Mouse (Mus musculus) cerebellum, adult 8-10 months (tissue): ENCODE data around the gene Cdc34b.
A peak's percentile ranks its signal among the peaks of the same experiment; 100 is the strongest.
"Not testable (repeated sequence)": the region's sequence is repeated elsewhere in the genome, so short reads cannot be mapped to it uniquely, and the experiment has no call there.

ENCODE experiments used
- DNase-seq: peaks from one replicate; pipeline ENCODE4 v3.0.0; 2022

The Cdc34b gene

DNA sequence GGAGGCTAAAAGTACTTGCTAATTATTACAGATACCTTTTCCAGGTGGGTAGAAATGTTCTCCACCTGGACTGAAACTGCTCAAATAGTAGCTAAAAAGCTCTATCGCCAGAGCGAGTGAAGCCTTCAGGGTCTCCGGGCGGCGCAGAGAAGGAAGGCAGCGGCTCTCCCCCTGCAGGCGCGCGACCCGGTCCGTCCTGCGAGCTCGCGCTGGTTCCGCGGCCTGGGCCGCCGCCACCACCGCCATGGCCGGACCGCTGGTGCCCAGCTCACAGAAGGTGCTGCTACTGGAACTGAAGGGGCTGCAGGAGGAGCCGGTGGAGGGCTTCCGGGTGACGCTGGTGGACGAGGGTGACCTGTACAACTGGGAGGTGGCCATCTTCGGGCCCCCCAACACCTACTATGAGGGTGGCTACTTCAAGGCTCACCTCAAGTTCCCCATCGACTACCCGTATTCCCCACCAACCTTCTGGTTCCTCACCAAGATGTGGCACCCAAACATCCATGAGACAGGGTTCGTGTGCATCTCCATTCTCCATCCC is at the start of gene Cdc34b:
TSS of gene Cdc34b (plus strand) at position 51 of the 541 bp plus-strand sequence.
- no peak for DNase-seq

DNA sequence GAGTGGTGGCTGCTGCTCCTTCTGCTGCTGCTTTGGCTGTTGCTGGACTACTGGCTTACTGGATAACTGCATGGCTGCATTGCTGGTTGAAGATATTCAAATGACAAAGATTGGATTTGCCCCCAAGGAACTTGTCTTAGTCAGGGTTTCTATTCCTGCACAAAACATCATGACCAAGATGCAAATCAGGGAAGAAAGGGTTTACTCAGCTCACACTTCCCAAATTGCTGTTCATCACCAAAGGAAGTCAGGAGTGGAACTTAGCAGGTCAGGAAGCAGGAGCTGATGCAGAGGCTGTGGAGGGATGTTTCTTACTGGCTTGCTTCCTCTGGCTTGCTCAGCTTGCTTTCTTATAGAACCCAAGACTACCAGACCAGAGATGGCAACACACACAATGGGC is 49.1 kb upstream of the Cdc34b start:
- not testable (repeated sequence) for DNase-seq

DNA sequence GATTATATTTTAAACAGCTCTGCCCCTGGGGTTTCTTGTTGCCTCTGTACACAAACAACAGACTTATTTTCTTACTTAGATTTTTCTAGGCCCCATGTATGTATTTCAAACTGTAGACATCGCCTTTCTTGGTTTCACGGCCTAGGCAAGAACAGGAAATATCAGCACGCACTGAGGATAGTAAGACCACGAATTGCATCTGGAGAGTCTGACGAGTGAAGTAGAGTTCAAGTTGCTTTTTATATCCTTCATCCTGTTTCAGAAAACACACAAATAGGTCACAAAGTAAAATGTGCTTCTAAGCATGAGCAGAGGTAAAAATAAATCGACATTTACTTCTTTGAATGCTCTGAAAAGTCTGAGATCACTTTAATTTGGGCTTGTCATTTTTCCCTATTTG is 46.1 kb upstream of the Cdc34b start:
- DNase-seq, result no peak

DNA sequence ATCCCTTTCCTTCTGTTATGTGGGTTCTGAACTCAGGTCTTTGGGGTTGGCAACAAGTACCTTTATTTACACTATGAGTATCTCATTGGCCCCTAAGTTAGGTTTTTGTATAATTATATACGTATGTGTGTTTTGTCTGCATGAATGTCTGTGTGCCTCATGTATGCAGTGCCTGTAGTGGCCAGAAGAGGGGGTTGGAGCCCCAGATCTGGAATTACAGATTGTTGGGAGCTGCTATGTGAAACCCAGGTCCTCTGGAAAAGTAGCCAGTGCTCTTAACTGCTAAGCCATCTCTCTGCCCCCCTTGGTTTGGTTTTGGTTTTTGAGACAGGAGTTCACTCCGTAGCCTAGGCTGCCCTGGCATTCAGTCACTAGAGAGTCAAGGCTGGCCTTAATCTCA is 44.4 kb upstream of the Cdc34b start:
- no peak for DNase-seq

DNA sequence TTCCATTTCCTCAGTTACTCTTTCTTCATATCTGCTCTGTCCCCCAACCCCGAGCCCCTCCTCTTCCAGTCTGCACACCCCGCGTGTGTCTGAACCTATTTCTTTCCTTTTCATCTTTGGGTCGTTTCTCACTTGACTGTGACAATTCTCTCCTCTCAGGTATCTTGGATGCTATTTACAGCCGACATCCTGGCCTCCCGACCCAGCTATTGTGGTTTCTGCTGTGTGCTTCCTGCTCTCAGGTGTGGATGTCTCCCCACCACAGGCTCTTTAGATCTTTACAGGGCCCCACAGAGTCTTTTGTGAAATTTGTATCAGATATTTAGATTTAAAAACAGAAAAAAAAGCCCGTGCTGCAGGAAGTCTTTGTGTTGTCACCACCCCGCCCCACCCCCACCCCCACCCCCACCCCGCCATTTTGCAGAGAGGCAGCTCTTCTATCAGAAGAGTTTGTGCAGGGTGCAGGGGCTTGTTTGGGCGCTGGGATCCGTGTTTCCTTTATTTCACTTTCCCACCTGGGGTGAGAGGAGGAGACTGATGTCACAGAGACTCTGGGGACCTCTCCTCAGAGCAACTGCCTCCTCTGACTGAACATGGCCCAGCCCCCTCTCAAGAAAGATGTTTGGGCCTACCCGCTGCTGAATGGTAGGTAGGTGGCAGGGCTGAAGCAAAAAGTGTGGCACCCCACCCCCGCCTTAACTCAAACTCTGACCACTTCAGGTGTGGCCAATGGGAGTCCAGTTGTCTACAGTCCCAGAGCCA is 43.7 kb upstream of the Cdc34b start:
- DNase-seq, result no peak

DNA sequence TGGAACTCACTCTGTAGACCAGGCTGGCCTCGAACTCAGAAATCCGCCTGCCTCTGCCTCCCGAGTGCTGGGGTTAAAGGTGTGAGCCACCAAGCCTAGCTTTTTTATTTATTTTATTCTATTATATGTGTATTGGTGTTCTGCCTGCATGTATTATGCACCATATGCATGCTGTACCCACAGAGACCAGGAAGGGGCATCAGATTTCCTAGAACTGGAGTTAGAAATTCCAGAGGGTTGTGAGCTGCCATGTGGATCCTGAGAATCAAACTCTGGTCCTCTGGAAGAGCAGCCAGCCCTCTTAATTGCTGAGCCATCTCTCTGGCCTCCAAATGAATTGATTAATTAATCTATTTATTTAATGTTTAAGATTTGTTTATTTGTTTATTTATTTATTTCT is 42.2 kb upstream of the Cdc34b start:
- DNase-seq, result no peak

DNA sequence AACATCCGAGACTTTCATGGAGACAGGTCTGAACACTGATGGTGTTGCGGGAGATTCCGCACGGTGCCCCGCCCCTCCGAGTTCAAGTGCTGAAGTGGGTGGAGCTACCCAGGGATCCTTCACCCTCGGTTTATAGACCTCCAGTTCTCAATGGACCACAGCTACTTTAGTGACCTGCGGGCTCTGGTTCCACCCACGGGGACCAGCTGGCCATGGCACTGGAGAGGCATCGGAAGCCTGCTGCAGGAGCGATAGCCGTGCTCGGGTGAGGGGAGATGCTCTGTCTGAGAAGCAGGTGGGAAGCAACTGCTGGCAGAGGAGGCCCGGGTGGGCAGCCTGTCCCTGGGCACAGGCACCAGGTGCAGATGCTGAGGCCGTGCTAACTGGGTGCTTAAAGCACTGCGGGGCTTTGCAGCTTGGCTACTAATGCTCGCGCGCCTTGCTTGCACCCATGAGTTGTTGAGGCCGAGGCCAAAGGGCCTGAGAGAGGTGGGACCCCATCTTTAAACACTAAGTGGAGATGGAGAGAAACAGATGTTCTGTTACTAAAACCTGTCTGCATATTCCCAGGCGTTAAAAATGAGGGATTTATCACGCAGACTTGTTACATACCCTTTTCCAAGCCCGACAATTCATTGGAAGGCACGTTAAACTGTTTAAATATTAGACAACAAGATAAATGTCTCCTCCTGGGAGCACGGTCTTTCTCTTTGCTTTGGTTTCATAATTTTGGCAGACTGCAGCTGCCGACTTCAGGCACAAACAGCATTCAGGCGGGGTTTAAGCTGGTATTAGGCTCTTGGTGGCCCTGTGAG is 40.0 kb upstream of the Cdc34b start:
- DNase-seq, result peak; percentile 9

DNA sequence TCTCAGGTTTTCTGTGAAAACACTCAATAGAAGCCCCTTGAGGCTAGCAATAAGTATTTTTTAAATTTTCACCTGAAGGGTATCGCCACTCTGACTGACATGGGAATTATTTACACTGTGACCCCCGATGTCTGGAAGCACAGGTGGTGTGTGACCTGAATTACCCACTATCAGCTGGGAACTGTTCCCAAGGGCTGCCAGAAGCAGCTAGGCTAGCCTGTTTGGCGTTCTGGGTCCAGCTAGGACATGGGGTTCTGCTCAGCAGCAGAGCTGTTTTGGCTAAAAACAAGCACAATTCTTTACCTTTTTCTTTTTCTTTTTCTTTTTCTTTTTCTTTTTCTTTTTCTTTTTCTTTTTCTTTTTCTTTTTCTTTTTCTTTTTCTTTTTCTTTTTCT is 39.4 kb upstream of the Cdc34b start:
- DNase-seq, result peak; percentile 10

DNA sequence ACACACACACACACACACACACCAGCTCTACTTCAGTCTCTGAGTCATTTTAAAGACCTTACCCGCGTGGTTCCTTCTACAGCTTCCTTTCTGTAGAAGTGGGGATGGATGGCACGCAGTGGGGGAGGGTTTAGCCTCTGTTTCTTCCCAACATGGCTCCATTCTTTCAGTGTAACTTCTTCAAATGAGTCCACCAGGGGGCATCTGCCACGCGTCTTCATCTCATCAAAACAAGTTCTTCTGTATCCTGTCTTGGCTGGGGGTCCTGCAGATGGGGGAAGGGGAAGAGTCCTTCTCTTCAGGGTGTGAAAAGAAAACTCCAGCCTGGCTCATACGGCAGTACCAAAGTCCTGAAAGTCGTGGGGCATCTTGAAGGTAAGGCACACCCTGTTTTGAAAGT is 37.6 kb upstream of the Cdc34b start:
- DNase-seq, result no peak

DNA sequence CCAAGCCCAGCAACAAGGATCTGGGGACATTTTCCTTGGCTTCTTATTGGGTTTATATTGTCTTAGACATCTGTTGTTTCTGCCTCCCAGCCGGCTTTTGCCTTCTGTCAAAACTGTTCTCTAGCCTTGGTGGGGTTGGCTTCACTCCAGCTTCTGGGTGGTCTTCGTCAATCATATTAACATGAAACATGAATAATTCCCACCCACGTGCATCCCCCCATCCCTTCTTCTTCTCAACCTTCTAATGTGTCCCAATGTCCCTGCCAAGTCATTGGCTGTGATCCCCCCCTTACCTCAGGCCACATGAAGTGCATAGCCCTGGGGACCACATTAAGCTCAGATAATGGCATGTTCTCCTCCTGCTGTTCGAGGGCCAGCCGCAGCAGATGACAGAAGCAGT is 37.1 kb upstream of the Cdc34b start, which contains the start of gene Gm11541:
TSS of gene Gm11541 (minus strand) at position 28 of the 400 bp plus-strand sequence.
- no peak for DNase-seq

DNA sequence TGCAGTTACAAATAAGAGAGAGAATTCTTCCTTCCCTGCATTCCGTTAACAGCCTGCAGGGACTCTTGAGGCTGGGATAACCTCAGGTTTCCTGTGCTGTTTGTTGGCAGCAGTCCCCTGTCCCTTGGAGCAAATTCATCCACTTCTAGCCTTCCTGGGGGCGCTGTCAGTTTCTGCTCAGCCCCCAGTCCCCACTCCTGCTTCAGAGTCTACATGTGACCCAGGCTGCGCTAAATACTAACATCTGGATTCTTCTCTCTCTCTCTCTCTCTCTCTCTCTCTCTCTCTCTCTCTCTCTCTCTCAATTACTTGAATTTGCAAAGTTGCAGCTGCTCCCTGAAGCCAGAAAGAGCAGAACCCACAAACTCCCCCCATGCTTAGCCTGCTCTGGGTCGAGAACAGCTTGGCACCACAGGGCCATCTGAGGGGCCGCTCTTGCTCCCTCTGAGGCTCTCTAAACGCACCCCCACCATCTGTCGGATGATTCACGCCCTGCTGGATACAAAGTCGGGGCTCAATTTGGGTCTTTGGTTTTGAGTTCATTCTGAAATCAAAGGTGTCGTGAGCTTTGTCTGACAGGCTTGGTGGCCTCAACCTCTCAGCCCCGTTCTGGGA is 28.2 kb upstream of the Cdc34b start:
- no peak for DNase-seq

DNA sequence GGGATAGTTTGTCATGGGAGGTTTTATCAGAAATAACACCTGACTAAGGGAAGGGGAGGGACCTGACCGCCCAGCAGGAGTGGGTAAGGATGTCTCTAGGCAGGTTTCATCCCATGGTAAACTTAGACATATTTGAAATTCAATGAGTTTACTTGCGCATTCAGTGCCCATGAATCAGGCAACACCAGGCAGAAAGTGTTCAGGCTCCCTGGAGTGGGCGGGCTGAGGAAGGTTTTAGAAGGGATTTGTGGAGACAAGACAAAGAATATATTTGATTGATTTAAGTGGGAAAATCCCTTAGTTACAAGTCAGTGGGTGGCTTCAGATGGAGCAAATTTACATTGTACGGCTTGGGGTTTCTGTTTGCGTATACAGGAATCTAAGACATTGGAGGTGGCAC is 26.0 kb upstream of the Cdc34b start:
- DNase-seq, result no peak

DNA sequence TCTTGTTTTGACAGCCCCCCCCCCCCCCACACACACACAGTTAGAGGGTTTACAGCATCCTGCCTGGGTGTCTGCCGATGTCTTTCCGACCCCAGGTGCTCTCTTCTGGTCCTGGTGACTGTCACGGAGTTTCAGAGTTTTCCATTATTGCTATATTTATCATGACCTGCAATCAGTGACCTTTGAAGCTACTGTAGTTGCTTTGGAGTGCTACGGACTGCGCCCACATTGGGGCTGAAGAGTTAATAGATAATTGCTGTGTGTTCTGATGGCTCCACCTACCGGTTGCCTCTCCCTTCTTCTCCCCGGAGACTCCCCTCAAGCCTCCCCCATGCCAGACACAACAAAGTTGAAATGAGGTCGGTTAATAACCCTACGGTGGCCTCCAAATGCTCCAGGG is 24.8 kb upstream of the Cdc34b start:
- peak; percentile 13 for DNase-seq

DNA sequence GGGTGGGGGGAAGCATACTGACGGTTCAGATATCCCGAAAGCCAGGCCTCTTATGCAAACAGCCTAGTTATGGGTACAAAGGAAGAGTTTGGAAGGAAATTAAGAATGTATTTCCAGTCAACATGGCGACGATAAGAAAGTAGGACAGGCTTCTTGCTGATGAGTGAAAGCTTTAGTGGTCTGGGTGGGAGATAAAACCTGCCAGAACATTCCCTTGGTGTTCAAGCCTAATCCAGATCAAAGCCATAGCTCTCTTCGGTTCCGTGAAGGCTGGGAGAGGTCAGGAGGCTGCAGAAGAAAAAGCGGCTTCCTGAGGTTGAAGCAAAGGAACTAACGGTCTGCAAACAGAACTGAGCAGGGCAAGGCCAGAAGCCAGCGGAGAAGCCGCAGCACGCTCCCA is 24.3 kb upstream of the Cdc34b start:
- no peak for DNase-seq

DNA sequence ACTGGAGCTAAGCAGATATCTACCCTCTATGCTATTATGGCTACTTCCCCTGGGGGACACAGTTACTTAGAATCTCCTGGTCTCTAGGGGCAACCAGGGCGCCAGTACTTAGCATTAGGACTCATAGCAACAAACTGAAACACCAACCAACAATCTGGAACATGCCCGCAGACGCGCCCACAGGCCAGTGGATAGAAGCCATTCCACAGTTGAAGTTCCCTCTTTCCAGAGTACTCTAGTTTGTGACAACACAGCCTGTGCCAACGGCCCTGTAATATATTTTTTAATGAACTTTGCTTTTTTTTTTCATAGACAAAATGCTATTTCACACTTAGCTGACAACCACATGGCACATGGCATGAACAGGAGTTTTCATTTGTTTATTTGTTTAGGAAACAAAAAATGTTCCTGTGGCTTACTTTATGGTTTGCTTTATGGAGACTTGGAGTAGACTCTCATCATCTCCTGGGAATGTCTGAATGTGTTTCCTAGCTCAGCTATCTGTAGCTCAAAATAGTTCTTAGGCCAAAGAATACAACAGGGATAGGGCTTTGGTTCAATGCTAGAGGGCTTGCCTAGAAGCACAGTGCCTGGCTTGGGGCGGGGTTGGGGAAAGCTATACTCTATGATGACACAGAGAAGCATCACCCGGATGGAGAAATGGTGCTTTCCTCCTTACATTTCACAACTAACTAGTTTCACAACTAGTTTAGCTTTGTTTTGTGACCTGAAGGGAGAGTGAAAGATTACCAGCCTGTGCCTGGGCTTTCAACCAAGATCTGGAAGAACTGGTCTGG is 23.3 kb upstream of the Cdc34b start:
- DNase-seq, result no peak

DNA sequence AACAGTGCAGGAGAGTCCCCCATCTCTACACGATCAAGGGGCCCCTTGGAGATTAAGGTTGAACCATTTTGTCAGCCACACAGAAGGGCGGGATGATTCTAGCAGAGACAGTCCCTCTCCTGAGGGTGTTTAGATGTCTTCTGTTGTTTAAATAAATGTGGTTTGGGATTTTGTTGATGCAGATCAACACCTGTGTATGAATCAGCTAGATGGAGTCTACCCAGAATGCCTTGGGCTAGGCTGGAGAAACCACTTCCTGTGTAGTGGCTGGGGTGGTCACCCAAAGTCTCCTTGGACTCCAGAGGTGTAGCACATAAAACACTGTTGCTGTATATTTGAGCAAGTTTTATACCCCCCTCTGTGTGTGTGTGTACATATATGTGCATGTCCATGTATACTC is 22.4 kb upstream of the Cdc34b start:
- DNase-seq, result no peak

DNA sequence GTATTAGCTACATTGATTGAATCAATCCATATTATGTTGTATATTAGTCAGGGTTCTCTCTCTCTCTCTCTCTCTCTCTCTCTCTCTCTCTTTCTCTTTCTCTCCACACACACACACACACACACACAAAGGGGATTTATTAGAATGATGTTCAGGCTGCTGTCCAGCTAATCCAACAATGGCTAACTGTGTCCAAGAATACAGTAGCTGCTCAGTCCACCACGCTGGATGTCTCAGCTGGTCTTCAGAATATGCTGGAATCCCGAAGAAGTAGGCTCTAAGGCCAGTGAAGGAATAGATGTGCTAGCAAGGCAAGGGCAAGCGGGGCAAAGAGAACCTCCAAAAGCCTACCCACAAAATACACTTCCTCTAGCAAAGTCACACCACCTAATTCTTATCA is 14.3 kb upstream of the Cdc34b start:
- no peak for DNase-seq

DNA sequence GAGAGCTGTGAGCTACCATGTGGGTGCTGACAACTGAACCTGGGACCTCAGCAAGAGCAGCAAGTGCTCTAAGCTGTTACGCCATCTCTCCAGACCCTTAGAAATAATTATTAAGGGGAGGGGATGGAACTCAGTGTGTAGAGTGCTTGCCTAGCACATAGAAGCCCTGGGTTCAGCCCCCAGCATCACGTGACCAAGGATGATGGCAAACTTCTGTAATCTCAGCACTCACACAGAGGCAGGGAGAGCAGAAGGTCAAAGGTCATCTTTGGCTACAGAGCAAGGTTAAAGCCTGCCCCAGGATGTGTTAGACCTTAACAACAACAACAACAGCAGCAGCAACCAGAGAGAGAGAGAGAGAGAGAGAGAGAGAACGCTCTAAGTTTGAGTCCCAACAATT is 13.0 kb upstream of the Cdc34b start:
- DNase-seq, result no peak

DNA sequence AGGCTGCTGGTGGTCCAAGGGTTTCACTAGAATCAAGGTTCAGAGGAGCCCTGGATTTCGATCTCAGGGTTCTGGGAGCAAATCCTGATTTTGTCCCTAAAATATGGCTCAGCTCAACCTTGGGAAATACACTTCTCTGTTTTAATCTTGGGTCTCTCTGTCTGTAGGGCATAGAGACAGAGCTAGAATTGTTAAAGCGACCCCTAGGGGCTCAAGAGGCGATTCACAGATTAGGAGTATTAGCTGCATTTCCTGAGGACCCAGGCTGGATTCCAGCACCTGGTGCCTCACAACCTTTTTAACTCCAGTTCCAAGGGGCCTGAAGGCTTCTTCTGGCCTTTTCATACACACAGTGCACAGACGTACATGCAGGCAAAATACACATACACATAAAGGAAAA is 12.0 kb upstream of the Cdc34b start:
- no peak for DNase-seq

DNA sequence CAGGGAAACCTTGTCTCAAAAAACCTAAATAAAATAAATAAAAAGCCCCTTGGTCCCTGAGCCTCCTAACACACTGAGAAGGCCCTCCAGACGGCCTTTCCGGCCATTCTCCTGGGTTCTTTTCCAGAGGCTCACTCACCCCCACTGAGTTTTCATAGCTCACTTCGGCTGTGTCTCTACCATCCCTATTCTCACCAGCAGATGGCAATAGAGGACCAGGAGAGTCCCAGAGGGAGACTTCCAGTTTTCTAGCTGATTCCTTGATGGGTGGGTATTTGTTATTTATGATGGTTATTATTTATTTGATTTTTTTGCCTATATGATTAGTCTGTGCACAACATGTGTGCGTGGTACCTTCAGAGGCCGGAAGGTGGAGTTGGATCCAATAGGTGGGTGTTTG is 11.3 kb upstream of the Cdc34b start:
- peak; percentile 55 for DNase-seq

DNA sequence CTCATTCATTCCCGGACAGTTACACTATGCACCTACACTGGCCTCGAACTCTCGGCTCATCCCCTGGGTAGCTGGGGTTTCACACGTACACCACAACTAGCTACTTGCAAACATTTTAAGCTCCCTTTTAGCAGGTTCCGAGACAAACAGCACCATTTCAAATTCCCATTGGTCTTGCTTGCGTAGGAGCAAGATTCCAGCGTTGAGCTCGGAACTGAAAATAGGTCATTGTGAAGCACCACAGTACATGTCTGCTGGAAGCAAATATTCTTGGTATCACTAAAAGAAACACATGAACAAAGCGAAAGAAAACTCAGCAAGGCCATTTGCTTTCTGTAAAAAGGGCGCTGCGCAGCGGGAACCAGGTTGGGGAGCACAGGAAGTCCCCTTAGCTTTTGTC is 10.4 kb upstream of the Cdc34b start:
- DNase-seq, result no peak

DNA sequence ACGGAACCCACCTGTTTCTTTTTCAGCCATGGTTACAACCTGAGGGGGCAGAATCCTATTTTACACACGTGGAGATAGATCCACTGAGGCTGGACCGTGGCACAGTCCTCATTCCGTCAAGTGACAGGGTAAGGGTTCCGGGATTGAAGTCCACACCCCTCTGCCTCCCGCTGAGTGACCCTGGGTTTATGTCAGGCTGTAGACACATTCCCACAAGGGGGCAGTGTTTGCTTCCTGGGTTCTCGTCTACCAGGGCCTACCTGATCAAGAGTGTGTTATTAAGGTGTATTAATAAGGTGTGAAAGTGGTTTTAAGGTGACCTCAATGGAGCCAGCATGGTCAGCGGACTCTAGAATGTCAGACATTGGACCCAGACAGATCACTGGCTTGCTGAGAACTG is 8.8 kb upstream of the Cdc34b start:
- no peak for DNase-seq

DNA sequence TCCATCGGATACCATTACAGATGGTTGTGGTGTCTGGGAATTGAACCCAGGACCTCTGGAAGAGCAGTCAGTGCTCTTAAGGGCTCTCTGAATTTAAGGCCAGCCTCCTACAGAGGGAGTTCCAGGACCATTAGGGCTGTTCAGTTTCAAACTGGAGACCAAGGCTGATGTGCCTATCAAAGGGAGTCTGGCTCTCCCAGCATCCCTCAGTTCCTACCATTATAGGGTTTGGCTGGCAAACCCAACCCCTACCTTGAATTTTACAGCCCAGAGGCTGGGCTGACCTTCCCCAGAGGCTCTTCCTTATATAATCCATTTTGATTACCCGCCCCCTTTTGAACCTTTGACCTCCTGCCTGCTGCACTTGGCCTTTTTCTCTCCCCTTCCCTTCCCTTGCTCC is 5.8 kb upstream of the Cdc34b start:
- no peak for DNase-seq
